Mouse (Mus musculus) midbrain, embryonic 12.5 days (tissue): ENCODE data around the gene Cab39l. TPM values are rescaled to one million over a fixed set of nuclear protein-coding genes. Genes with fewer than 3 reads are reported as not detected.
A peak's percentile ranks its signal among the peaks of the same experiment; 100 is the strongest.

ENCODE experiments used
- ATAC-seq: fragments of 200-750 bp; cut with Nextera tagmentation; 2 replicates; pipeline ENCODE4 v1.8.0; 2017; ENCODE audit warnings: low read depth, moderate TSS enrichment, moderate library complexity; ENCODE audit not compliant: low FRiP score
- H3K27ac ChIP-seq: fragments of 300-500 bp; sonication (generic); replicated peaks from 2 replicates; pipeline ENCODE4 v1.5.1; 2016; ENCODE audit warnings: mild to moderate bottlenecking
- H3K27me3 ChIP-seq: fragments of 300-500 bp; sonication (generic); 2 replicates; pipeline ENCODE4 v1.6.1; 2016; ENCODE audit warnings: mild to moderate bottlenecking
- H3K36me3 ChIP-seq: fragments of 300-500 bp; sonication (generic); 2 replicates; pipeline ENCODE4 v1.6.1; 2016
- H3K4me1 ChIP-seq: fragments of 300-500 bp; sonication (generic); 2 replicates; pipeline ENCODE4 v1.6.1; 2016
- H3K4me2 ChIP-seq: fragments of 300-500 bp; sonication (generic); replicated peaks from 2 replicates; pipeline ENCODE4 v1.6.1; 2016; ENCODE audit warnings: mild to moderate bottlenecking, moderate library complexity
- H3K4me3 ChIP-seq: fragments of 300-500 bp; sonication (generic); 2 replicates; pipeline ENCODE4 v1.5.1; 2016; ENCODE audit warnings: mild to moderate bottlenecking
- H3K9ac ChIP-seq: fragments of 300-500 bp; sonication (generic); replicated peaks from 2 replicates; pipeline ENCODE4 v1.6.1; 2016; ENCODE audit warnings: mild to moderate bottlenecking, moderate library complexity
- H3K9me3 ChIP-seq: fragments of 300-500 bp; sonication (generic); 2 replicates; pipeline ENCODE4 v1.6.1; 2016; ENCODE audit warnings: mild to moderate bottlenecking
- WGBS: fragments of 180-500 bp; shearing (Covaris S2); methylation state at CpG from one replicate; pipeline ENCODE4 v1.1.7; 2016; 5-methylcytosine and 5-hydroxymethylcytosine counted together
- polyA plus RNA-seq: library from polyadenylated mRNA; unstranded; fragments of >200 nt; fragmentation: Nextera tagmentation; extraction: Ambion mirVana; gene quantifications from 2 replicates; pipeline ENCODE4 v1.2.1, GENCODE M21; 2016

Gene Cab39l
- polyA plus RNA-seq, 1 experiment from 2014 or later: 33.2 TPM

DNA sequence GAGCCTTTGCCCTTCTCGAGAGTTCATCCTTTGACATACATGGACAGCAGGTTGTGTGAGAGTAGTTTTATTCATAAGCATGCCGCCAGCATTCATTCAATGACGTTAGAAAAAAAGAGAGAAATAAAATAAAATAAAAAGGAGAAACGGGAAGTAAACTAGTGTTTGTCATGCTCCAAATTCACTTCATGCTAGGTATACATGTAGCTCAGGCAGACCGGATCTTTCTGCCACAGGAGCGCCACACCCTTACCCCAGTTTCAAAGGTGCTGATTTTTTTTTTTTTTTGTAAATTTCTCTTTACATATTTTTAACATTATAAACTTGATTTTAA is 667 bp downstream of the Cab39l start:
- peaks cover 7% of the 10 kb centered on the region for H3K4me1 ChIP-seq
- 10% methylated on average over 6 of the region's 6 CpGs for WGBS
- H3K9me3 ChIP-seq: no peaks in the 10 kb centered on the region
- H3K36me3 ChIP-seq: no peaks in the 10 kb centered on the region
- H3K4me3 ChIP-seq: peak overlapping the region; percentile 72
- H3K27me3 ChIP-seq: no peaks in the 10 kb centered on the region
- ATAC-seq: no peak
- peak overlapping the region; percentile 82 for H3K27ac ChIP-seq
- peak overlapping the region; percentile 74 for H3K4me2 ChIP-seq
- H3K9ac ChIP-seq: peak overlapping the region; percentile 75

DNA sequence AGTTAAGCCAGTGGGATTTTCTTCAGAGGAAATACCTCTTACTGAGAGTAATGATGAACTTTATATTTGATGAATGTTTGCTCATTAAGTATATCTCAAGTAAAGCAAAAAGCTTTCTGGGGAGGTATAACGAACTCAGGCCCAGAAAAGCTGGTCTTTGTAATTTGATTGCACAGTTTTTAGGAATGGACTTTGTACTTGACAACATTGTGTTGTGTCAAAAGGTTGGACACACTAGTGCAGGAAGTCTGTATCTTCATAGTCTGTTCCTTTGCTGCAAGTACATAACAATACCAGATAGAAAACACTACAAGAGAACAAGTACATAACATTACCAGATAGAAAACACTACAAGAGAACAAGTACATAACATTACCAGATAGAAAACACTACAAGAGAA is 4.6 kb downstream of the Cab39l start:
- H3K36me3 ChIP-seq: no peaks in the 10 kb centered on the region
- H3K27ac ChIP-seq: no peak overlapping the region
- ATAC-seq: no peak
- H3K4me3 ChIP-seq: no peak overlapping the region
- no peaks in the 10 kb centered on the region for H3K4me1 ChIP-seq
- H3K9me3 ChIP-seq: 0 out of 2 replicates have a peak, but pooled peaks cover 6% of the 10 kb centered on the region
- 84% methylated on average over 1 of the region's 1 CpGs for WGBS
- H3K4me2 ChIP-seq: no peak overlapping the region
- no peaks in the 10 kb centered on the region for H3K27me3 ChIP-seq
- H3K9ac ChIP-seq: no peak overlapping the region

DNA sequence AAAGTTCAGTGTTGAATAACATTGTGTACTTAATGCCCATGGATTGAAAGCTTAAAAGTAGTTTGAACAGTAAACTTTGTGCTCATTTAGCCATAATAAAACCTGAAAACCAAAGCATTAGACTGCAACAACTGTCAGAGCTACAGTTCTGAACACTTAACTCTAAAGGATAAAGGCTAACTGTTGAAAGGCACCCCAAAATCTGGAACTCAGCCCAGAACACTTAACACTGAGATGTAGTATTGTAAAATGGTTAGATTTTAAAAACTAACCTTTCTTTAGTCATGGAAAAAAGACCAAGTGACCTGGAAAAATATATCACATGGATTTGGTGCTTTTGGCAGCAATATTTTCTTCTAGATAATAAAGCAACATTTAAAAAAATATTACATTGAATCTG is 7.2 kb downstream of the Cab39l start:
- ATAC-seq: no peak
- H3K4me3 ChIP-seq: no peak overlapping the region
- no peak overlapping the region for H3K9ac ChIP-seq
- no peak overlapping the region for H3K27ac ChIP-seq
- H3K9me3 ChIP-seq: 0 out of 2 replicates have a peak, but pooled peaks cover 6% of the 10 kb centered on the region
- no peaks in the 10 kb centered on the region for H3K4me1 ChIP-seq
- no peaks in the 10 kb centered on the region for H3K27me3 ChIP-seq
- H3K4me2 ChIP-seq: no peak overlapping the region
- no peaks in the 10 kb centered on the region for H3K36me3 ChIP-seq

DNA sequence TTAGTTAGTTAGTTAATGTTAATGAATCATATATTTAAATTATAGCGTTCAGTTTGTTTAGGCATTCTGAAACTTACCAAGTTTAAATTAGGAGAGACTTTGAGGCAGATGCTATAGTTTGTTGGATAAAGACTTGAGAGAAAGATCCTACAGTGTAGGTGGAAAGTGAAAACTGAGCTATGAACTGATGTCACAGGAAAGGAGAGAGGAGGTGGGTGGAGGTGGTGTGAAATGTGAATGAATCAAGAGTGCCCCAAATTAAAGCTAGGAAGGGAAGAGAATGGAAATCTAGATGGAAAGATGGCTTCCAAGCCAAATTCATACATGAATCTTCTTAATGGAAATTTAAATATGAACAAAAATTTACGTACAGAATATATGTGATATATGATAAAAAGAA is 25.7 kb downstream of the Cab39l start:
- 92% methylated on average over 2 of the region's 2 CpGs for WGBS
- H3K27ac ChIP-seq: no peak overlapping the region

DNA sequence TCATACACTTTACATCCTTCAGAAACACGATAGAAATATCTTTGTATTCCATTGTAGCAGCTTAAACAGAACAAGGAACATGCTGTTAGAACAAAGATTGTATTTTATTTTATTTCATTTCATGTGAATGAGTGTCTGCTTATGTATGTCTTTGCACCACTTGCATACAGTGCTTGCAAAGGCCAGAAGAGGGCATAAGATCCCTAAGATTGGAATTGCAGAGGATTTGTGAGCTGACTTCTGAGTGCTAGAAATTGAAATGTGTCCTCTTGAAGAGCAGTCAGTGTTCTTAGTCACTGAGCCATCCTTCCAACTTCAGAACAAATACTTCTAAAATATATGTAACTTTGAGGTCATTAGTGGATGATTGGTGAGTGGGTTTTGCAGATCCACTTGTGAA is 27.0 kb downstream of the Cab39l start:
- H3K36me3 ChIP-seq: no peaks in the 10 kb centered on the region
- H3K27ac ChIP-seq: no peak overlapping the region
- no peak overlapping the region for H3K4me2 ChIP-seq
- no peak for ATAC-seq
- H3K4me1 ChIP-seq: no peaks in the 10 kb centered on the region
- H3K9me3 ChIP-seq: no peaks in the 10 kb centered on the region
- no peak overlapping the region for H3K4me3 ChIP-seq
- WGBS: 66% methylated on average over 1 of the region's 1 CpGs
- H3K27me3 ChIP-seq: no peaks in the 10 kb centered on the region
- H3K9ac ChIP-seq: no peak overlapping the region

More for the DNA sequence above, 25.7 kb downstream of the Cab39l start:
- Histone ChIP-seq H3K4me2 (no peak overlapping the region), H3K9ac (no peak overlapping the region), H3K9me3 (no peaks in the 10 kb centered on the region), H3K36me3 (no peaks in the 10 kb centered on the region), H3K27me3 (no peaks in the 10 kb centered on the region), H3K4me1 (no peaks in the 10 kb centered on the region), H3K4me3 (no peak overlapping the region)
- ATAC-seq: no peak

DNA sequence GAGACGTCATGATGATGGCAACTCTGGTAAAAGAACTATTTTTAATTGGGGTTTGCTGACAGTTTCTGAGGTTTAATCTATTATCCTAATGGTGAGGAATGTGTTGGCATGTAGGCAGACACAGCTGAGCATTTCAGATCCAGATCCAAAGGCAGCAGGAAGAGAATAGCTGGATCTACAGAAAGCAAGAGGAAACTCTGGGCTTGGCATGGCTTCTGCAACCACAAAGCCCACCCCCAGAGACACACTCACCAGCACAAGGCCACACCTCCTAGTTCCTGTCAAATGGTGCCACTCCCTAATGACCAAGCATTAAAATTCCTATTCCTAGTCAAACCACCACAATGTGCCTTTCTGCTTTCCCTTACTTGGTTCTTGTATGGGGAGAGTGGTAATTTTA is 30.0 kb downstream of the Cab39l start:
- Histone ChIP-seq H3K9me3 (no peaks in the 10 kb centered on the region), H3K9ac (no peak overlapping the region)
- 98% methylated on average over 1 of the region's 1 CpGs for WGBS

DNA sequence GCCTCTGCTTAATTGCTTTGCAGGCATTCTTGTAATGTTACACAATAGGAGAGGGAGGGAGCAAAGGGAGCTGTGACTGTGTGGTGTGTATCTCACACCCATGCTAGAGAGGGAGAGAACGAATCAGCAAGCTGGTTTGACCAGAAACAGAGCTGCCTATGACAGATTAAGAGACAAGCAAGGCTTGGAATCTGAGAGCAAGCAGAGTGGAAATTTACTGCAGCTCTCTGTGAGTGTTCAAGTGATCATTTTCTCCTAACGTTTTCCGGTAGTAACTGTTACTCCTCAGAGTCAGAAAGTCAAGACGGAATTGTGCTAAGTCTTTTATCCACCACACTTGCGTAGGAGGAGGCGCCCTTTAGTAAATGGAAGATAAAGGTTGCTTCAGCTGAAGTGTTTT is 37.9 kb downstream of the Cab39l start:
- no peak for ATAC-seq
- WGBS: 77% methylated on average over 6 of the region's 6 CpGs
- Histone ChIP-seq H3K27ac (no peak overlapping the region), H3K9me3 (no peaks in the 10 kb centered on the region), H3K27me3 (no peaks in the 10 kb centered on the region), H3K4me3 (no peak overlapping the region), H3K4me1 (no peaks in the 10 kb centered on the region), H3K9ac (no peak overlapping the region), H3K36me3 (no peaks in the 10 kb centered on the region), H3K4me2 (no peak overlapping the region)

More for the DNA sequence above, 30.0 kb downstream of the Cab39l start:
- H3K27ac ChIP-seq: no peak overlapping the region
- ATAC-seq: no peak
- no peak overlapping the region for H3K4me2 ChIP-seq
- H3K4me3 ChIP-seq: no peak overlapping the region
- H3K4me1 ChIP-seq: no peaks in the 10 kb centered on the region
- no peaks in the 10 kb centered on the region for H3K27me3 ChIP-seq
- H3K36me3 ChIP-seq: no peaks in the 10 kb centered on the region

DNA sequence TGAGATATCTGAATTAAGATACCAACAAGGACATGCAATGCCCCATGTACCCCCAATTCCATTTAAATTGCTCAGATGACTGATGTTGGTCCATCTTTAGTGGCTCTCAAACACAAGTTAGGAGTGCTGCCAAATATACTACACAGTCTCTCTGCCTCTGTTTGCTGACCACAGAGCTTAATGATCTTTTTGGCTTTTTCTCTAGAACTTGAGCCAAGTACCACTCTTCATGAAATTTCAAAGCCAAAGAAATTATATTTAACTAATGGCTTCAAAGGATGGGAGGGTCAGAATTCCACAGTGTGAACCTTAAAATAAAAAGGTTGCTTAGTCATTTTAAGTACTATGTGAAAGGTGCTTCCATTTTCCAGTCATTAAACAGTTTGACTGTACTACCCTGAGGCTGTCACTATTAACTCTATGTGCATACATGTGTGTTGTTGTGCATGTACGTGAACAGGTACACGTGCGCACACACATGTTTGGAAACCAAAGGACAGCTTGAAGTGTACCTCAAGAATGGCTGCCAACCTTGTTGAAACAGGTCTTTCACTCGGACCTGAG is 44.6 kb downstream of the Cab39l start:
- no peak overlapping the region for H3K27ac ChIP-seq
- 95% methylated on average over 4 of the region's 4 CpGs for WGBS
- no peaks in the 10 kb centered on the region for H3K27me3 ChIP-seq
- H3K36me3 ChIP-seq: no peaks in the 10 kb centered on the region
- no peak for ATAC-seq
- no peak overlapping the region for H3K4me2 ChIP-seq
- H3K9me3 ChIP-seq: no peaks in the 10 kb centered on the region
- no peak overlapping the region for H3K4me3 ChIP-seq
- no peak overlapping the region for H3K9ac ChIP-seq
- no peaks in the 10 kb centered on the region for H3K4me1 ChIP-seq

DNA sequence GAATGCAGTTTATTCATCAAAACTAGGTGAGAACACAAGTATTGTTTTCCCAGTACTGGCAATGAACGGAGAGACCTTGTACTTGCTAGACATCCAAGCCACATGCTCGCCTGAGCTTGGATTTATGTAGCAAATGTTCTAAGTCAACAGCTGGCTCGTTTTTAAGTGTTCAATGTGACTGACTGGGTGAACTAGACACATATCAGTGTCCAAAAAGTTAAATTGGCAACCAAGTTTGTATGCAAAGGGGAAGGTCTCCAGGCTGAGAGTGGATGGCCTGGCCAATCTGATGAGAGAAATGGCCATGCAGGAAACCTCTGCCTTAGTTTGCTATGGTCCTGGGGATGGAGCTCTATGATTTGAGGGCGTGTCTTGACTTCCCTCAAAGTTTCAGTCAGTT is 51.6 kb downstream of the Cab39l start:
- no peak overlapping the region for H3K9ac ChIP-seq
- H3K4me3 ChIP-seq: no peak overlapping the region
- WGBS: 92% methylated on average over 4 of the region's 4 CpGs
- H3K4me2 ChIP-seq: no peak overlapping the region
- H3K4me1 ChIP-seq: no peaks in the 10 kb centered on the region
- H3K27ac ChIP-seq: no peak overlapping the region
- H3K36me3 ChIP-seq: no peaks in the 10 kb centered on the region
- H3K27me3 ChIP-seq: no peaks in the 10 kb centered on the region
- ATAC-seq: no peak
- H3K9me3 ChIP-seq: no peaks in the 10 kb centered on the region

DNA sequence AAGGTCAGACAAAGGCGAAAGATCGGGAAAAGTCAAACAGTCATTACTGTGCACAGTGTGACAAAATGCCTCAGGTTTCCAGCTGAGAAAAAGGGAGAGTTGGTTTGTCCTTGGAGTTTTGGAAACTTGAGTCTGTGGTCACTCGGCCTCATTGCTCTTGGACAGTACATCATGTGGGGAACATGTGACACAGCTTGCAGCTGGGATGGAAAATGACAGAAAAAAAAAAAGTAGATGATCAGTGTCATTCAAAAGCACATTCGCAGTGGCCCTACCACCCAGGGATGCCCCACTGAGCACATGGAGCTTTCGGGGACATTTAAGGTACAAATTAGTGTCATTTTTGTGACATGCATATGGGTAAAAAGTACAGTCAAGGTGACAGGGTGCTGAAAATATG is 57.2 kb downstream of the Cab39l start:
- H3K27ac ChIP-seq: no peak overlapping the region
- no peak overlapping the region for H3K4me3 ChIP-seq
- H3K4me1 ChIP-seq: no peaks in the 10 kb centered on the region
- no peaks in the 10 kb centered on the region for H3K27me3 ChIP-seq
- 91% methylated on average over 5 of the region's 5 CpGs for WGBS
- no peak overlapping the region for H3K4me2 ChIP-seq
- no peaks in the 10 kb centered on the region for H3K9me3 ChIP-seq
- H3K36me3 ChIP-seq: no peaks in the 10 kb centered on the region
- no peak overlapping the region for H3K9ac ChIP-seq
- ATAC-seq: no peak

DNA sequence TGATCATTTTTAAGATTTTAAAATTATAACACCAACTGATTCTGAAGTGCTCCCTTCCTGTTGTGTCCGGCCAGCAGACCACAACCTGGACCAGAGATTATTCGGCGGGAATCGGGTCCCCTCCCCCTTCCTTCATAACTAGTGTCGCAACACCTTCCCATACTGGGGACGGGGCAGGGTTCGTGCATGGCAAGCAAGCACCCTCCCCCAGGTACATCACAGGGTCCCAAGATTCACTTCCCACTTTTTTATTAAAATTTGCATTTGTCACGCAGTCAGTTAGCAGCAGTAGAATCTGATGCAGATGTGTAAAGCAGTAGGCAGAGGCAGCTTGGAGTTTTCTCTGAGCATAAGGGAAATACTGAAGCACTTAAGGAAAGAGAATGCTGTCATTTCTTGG is 64.1 kb downstream of the Cab39l start:
- H3K4me3 ChIP-seq: no peak overlapping the region
- no peaks in the 10 kb centered on the region for H3K9me3 ChIP-seq
- no peaks in the 10 kb centered on the region for H3K27me3 ChIP-seq
- no peak for ATAC-seq
- H3K36me3 ChIP-seq: no peaks in the 10 kb centered on the region
- no peak overlapping the region for H3K27ac ChIP-seq
- 93% methylated on average over 8 of the region's 8 CpGs for WGBS
- H3K4me2 ChIP-seq: no peak overlapping the region
- H3K9ac ChIP-seq: no peak overlapping the region
- H3K4me1 ChIP-seq: no peaks in the 10 kb centered on the region

DNA sequence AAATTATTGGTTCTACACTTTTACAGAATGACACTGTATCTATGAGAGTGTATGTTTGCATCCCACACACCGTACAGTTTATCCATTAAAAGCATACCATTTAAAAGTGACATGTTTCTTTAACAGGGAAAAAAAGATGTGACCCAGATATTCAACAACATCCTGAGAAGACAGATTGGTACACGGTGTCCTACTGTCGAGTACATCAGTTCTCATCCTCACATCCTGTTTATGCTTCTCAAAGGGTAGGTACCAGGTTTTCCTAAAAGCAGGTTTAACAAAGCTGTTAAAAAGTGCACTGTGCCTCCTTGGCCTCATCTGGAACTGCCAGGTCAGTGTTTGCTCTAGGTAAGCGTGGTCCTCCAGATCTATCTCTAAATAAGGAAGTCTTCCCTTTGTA is 65.4 kb downstream of the Cab39l start:
- ATAC-seq: no peak
- Histone ChIP-seq H3K9ac (no peak overlapping the region), H3K27ac (no peak overlapping the region), H3K4me2 (no peak overlapping the region), H3K4me3 (no peak overlapping the region), H3K36me3 (no peaks in the 10 kb centered on the region), H3K9me3 (no peaks in the 10 kb centered on the region), H3K27me3 (no peaks in the 10 kb centered on the region), H3K4me1 (no peaks in the 10 kb centered on the region)
- WGBS: 80% methylated on average over 4 of the region's 4 CpGs

DNA sequence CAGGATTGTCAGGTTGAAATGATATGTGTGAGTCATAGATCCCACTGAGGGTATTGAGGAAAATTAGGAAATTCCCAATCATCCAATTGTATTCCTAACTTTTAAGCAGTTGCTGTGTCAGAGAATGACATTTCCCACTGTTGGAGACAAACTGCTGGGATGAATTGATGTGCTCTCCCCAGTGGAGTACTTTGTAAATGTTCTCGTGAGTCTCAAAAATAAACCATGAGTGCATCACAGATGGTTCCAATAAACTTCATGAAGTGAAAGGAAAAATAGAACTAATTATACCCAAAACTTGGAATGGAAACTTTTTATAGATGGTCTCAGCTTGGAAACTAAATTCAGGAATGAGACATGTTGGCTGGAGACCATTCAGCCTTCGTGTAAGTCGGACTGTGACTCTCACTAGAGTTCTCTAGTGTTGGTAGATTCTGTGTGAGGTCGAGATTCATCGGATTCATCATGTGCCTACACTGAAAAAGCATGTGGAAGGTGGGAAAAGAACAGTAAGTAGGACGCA is 73.2 kb downstream of the Cab39l start:
- Histone ChIP-seq H3K36me3 (no peaks in the 10 kb centered on the region), H3K9ac (no peak overlapping the region), H3K27me3 (no peaks in the 10 kb centered on the region), H3K4me2 (no peak overlapping the region), H3K27ac (no peak overlapping the region), H3K4me1 (no peaks in the 10 kb centered on the region), H3K4me3 (no peak overlapping the region), H3K9me3 (no peaks in the 10 kb centered on the region)
- 89% methylated on average over 6 of the region's 6 CpGs for WGBS
- ATAC-seq: no peak
